Mouse (Mus musculus): ENCODE results near the gene Dclk1. TPM values are rescaled to one million over a fixed set of nuclear protein-coding genes. Genes with fewer than 3 reads are reported as not detected.

Gene Dclk1
- total RNA-seq, 2 experiments from 2014 or later: 9.2 to 11.1 TPM

DNA sequence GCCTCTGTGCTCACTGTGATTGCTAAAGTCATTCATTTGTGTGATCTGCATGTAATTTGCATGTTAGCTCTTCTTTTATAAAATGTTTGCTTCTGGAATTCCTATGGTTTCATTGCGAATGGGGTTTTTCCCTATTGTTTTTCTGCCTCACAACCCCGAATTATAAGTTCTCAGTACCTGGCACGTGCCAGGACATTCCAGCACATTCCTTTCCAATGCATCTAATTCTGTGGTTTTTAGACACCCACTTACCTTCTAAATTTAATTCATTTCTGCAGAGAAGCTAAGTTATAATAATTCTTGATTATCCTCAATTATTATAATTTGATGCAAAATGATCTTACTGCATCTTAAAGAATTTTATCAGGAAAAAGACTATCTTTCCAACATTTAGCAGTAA is 118.7 kb downstream of the Dclk1 start:
- DNase-seq: no peak
- intact Hi-C loops (cut with DNase I; ENCODE audit: low total_unique reads): no loop called here

DNA sequence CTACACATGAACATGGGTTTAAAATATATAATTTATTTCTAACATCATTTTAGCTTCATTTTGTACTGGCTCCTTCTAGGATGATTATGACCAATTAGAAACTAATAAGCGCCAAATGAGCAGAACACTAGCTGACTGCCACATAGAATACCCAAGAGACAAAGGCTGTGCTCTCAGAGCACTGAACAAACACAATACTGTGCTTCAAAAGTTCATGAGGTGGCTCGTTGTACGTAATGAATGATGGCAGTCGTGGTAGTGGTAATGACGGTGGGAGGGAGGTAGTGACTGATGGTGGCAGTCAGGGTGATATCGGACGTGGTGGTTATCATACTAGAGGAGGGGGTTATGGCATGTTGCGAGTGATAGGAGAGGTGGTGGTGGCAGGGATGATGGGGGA is 125.0 kb downstream of the Dclk1 start:
- DNase-seq: no peak
- intact Hi-C loops (cut with DNase I; ENCODE audit: low total_unique reads): no loop called here

DNA sequence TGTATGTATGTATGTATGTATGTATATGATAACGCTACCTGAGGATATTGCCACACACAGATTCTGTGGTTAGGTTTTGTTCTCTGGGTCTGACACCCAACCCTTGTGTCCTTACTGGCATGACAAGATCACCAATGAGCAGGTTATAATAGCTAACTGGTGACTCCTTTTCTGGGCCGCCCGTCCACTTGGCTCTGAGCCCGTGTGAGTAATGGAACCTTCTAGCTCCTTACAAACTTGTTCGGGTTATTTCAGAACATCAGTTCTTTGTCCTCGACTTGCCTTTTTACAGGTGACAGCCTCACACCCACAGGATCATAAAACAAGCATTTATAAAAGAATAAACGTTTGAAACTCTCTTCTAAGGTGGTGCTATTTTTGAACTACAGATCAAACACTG is 127.0 kb downstream of the Dclk1 start:
- intact Hi-C loops (cut with DNase I; ENCODE audit: low total_unique reads): no loop called here
- no peak for DNase-seq

DNA sequence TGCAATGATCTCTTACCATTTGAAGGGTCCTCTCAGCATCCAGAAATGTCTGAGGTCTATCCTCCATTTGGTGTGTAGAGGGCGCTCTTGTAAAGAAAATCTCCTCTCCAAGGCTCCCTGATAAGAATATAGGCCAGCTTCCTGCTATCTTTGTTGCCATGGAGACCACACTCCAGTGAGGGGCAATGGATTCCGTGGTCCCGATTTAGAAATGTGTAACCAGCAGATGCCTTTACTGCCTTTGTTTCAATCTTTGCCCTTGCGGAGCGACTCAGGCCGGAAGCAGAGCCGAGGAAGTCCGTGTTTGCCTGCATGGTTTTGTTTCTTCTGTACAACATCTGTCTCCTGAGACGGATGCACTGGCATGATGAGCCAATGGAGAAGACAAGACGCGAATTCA is 131.5 kb downstream of the Dclk1 start:
- no peak for DNase-seq
- intact Hi-C loops (cut with DNase I; ENCODE audit: low total_unique reads): no loop called here

DNA sequence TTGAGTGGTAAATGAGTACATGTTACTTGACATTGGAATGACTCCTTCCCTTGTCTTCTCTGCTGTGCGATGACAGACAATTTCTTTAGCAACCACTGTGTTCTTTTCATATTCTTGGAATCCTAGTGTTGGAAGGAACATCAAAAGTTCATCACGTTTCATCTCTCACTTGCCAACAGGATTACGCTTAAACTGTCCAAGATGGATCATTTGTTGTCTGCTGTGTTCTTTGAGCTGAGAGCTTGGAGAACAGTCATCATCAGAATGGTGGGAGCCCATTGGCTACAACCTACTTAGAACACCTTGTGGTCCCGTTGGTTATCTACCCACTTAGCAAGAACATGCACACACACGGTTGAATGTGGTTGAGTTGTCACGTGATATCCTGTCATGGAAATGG is 136.4 kb downstream of the Dclk1 start:
- intact Hi-C loops (cut with DNase I; ENCODE audit: low total_unique reads): no loop called here
- DNase-seq: no peak

DNA sequence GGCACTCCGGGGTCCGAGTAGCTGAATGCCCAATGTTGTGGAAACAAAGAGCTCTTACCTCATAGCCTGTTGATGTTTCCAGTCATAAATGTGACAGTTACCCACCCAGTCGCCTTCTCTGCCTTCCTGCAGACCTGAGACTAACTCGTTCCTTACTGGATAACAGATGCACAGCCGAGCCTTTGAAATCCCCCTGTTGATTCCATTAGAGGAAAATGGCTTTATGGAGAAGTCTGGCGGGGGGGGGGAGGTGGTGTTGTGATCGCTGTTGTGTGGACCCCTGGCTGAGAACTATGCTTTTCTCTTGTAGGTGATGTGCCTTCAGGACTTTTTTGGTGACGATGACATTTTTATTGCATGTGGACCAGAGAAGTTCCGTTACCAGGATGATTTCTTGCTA is 138.3 kb downstream of the Dclk1 start:
- no peak for DNase-seq
- intact Hi-C loops (cut with DNase I; ENCODE audit: low total_unique reads): no loop called here

DNA sequence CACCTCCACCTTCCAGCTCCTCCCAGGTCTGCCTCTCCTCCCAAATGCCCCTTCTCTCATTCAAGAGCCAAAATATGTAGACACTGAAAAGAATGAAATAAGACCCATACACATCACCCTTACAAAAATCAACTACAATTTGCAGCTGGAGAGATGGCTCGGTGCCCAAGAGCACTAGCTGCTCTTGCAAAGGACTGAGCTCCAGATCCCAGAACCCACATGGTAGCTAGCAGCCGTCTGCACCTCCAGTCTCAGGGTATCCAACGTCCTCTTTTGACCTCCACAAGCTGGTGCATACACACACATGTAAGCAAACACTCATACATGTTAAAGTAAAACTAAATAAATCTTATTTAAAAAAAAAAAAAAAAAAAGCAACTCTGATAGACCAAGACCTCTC is 150.4 kb downstream of the Dclk1 start:
- peak; percentile 38 for DNase-seq
- intact Hi-C loops (cut with DNase I; ENCODE audit: low total_unique reads): no loop called here

DNA sequence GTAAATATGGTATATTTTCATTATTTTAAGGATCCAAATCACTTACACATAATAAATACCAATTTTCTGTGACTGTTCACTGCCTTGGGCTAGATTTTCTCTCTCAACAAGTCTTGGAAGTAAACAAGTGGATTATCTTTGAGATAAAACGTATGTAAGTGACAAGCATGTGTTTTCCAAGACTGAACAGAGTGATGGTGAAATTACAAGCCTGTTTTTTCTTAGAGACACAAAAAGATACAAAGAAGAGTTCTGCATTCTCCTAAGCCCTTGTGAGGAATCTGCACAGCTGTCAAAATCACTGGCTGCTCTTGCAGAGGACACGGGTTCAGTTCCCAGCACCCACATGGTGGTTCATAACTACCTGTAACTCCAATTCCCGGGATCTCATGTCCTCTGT is 151.4 kb downstream of the Dclk1 start:
- intact Hi-C loops (cut with DNase I; ENCODE audit: low total_unique reads): no loop called here
- DNase-seq: no peak

DNA sequence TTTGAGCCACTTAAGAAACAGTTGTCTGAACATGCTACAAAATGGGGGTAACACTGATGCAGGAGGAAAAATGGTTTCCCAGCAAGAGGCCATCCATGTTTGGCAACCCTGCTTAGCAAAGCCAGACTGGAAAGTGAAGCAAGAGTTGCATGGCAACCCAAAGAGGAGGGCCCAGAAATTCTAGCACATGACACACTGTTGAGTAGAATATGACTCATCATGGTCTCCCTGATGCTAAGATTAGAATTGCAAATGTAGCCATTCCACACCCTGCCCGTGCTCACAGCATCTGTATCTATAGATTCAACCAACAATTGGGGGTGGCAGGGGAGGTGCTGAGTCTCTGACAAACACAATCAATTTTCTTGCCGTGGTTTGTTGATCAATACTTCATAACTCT is 154.6 kb downstream of the Dclk1 start:
- DNase-seq: no peak
- intact Hi-C loops (cut with DNase I; ENCODE audit: low total_unique reads): no loop called here

DNA sequence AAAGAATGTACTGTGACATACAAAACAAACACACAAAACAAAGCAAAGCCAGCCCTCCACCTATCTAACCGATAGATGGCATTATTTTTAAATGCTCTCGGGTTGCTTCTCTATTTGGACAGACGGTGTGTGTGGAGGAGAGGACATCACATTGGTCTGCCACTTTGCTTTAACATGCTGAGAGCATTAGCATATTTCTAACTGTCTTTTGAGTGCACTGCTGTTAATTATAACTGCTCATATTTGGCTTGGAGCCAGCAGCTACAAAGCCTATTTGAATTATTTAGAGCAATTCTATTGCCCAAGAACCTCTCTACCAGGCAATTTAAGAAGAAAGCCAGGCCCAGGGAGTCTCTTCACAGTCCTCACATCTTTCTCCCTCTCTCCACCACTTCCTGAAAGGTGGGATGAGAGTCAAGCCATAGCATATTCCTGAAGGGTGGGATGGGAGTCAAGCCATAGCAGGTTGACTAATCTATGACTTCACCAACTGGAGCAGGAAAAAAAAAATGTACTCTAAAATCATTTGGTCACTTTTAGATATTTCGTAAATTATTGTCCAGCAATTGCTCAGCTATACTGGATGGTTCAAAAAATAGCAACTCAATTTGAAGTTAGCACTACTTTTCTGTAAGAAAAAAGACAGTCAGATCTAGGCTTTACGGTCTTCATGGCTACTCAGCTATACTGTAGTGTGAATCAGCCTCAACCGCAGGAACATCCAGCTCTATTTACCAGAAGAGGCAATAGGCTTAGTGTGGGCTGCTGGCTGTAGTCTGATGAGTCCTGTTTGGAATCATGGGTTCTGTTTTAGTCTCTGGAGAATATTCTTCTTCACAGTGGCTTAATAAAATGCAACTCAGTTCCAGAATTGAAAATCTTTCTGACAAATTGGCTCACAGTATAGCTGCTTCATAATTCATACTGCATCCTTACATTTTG is 155.9 kb downstream of the Dclk1 start:
- intact Hi-C loops (cut with DNase I; ENCODE audit: low total_unique reads): no loop called here
- no peak for DNase-seq

DNA sequence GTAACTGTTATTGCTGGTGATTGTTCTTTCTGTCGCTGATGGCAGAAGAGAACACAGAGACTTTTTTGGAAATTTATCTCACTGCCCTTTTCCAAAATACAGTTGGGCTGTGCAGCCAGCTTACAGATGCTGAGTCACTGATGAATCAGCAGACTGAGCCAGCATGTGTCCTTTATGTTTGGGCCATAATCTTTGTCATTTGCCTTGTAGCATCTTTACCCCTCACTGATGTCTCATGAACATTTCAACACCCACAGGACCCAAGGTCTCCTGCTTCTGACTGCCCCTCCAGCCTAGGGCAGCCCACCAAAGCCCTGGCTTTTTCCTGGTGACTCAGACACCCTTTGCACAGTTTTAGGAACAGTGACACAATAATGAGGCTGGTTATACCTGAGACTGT is 159.1 kb downstream of the Dclk1 start:
- DNase-seq: no peak
- intact Hi-C loops (cut with DNase I; ENCODE audit: low total_unique reads): no loop called here

DNA sequence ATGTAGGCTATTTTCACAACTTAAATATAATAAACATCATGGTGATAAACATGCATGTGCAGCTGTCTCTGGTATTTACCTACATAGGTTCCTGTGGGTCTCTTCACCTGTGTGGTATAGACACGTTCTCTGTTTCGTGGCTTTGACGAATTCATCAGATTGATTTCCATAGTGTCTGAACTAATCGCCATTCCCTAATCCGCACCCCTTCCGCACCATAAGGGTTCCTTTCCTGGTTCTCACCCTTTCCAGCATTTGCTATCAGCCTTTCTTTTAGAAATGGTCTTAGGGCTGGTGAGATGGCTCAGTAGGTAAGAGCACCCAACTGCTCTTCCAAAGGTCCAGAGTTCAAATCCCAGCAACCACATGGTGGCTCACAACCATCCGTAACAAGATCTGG is 162.6 kb downstream of the Dclk1 start:
- no peak for DNase-seq
- intact Hi-C loops (cut with DNase I; ENCODE audit: low total_unique reads): no loop called here

DNA sequence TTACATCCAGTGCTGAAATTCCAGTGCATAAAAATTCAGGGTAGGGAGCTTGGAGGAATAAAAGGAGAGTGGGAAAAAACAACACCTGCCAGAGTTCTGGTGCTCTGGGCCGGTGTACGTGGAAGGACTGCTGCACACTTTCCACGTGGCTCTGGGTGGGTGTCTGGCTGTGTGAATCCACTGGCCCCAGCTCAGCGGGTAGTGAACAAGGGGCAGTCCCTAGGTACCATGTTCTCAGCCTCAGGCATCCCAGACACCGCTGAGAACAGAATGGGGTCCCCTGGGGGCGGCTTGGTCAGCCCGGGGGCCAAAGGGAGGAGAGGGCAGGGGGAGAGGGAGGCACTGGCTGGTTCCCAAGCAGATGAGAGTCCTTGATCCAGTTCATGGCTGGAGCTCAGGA is 164.5 kb downstream of the Dclk1 start:
- intact Hi-C loops (cut with DNase I; ENCODE audit: low total_unique reads): no loop called here
- no peak for DNase-seq

DNA sequence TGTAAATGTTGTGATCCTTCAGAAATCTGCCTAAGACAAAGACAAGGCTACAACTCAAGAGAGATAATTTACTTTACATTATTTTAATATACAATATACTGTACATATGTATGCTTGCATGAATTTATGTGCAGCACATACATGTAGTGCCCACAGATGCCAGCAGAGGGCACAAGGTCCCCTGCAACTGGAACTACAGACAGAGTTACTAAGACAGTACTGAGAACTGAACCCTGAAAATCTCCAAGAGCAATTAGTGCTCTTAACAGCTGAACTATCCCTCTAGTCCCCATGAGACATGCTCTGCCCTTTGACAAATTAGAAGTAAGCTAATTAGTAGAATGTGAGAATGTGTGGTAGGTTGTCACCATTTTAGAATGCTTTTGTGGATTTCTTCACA is 169.4 kb downstream of the Dclk1 start:
- intact Hi-C loops (cut with DNase I; ENCODE audit: low total_unique reads): no loop called here

DNA sequence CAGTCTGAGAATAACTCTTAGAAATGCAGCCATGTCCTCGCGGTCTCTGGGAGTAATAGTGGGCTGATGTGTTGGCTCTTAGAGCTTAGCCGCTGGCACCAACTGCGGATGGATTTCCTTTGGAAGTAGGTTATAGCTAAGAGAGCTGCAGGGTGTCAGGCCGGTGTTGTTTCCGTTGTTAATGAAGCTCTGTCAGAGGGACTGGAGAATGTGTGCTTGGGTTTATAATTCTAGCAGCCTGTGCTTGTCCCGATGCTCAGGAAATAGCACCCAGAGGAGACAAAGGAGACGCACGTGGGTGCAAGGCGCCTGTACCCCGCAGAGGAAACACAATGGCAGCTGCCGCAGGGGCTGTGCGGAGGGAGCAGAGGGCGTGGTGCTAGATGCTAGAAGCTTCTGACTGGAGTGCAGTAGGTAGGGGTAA is 173.4 kb downstream of the Dclk1 start:
- DNase-seq: no peak
- intact Hi-C loops (cut with DNase I; ENCODE audit: low total_unique reads): no loop called here

More for the DNA sequence above, 169.4 kb downstream of the Dclk1 start:
- no peak for DNase-seq

DNA sequence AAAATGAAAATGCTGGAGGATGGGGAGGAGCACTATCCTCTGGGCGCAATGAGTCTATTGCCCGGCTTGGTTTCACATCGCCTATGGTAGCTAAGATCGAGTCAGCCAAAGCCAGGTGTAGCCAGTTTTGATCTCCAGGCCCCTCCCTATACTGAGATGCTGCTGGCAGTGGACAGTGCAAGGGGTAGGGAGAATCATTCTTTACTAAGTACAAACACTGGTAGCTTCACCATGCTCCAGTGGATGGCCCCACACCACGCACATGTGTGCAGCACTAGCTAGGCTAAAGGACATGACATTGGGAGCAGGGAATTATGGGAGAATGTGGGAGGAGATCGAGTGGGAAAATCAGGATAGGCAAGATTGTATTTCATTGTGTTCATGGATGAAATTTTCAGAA is 176.7 kb downstream of the Dclk1 start:
- no peak for DNase-seq
- intact Hi-C loops (cut with DNase I; ENCODE audit: low total_unique reads): no loop called here

DNA sequence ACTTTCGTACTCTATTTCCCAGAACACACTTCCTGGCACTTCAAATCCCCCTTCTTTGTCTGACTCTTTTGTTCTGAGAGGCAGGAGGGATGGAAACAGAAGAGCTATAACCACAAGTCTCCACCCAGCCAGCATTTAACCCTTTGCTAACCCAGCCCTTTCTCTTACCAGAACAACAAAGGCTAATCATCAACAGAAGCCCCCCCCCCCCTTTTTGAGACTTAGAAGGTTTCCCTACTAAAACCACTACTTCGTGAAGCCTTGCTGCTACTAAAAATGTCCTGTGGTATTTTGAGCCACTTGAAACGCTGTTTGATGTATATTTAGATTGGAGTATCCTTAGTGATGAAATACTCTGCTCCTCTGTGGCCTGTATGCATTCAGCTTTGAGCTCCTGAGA is 177.2 kb downstream of the Dclk1 start:
- DNase-seq: no peak
- intact Hi-C loops (cut with DNase I; ENCODE audit: low total_unique reads): no loop called here

DNA sequence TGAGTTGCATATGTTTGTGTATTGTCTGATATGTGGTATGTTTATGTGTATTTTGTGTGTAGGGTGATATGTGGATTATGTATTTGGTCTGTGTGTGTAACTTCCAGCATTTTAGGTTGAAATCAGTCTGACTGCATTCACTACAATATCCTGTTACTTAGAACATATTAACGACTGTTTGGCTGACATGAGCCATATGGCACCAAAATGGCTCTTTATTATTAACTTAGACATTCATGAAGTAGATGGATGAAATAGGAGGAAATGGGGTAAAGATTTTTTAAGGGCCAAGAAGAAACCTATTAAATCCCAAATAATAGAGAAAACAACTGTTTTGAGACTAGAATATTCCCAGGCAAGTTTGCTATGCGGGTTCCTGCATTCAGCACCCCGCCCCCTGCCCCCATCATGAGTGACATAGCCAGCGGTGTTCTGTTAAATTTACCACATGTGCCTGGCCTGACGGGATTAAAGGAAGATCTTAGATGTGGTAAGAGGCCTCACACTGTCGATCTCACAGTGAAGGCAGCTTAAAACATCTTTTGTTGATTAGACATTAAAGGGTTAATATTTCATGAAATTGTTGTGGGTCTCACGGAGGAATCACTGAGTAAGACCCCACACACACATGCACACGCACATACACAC is 178.4 kb downstream of the Dclk1 start:
- no peak for DNase-seq
- intact Hi-C loops (cut with DNase I; ENCODE audit: low total_unique reads): no loop called here

DNA sequence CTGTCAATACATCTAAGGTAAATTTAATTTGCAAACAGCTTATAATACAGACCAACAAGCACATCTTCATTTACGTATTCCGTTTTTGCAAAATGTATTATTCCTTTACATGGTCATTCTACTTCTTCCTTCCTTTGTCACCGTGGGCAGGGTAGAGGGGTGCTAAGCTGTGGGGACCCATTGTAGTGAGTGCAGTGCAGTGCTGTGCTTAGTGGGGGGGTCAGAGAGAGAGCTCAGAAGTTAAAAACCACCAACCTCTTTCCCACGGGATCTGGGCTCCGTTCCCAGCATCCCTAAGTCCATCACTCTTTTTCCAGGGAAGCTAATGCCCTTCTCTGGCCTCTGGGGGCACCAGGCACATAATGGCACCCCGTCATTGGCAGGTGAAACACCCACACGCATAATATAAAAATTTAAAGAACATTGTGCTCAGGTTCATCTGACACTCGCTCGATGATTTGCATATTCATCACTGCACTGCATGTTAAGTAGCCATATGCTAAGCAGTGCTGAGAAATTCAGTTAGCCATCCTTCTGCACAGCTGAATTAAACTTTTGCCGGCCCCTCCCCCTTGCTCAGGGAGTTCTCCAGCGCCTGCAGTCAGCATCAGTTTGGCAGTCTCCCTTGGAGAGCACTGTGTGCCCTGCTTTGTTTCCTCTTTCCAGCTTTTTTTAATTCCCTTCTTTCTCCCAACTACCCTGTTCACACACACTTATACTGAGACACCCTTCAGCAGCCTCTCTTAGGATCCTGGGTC is 181.7 kb downstream of the Dclk1 start:
- intact Hi-C loops (cut with DNase I; ENCODE audit: low total_unique reads): no loop called here
- DNase-seq: peak; percentile 34

DNA sequence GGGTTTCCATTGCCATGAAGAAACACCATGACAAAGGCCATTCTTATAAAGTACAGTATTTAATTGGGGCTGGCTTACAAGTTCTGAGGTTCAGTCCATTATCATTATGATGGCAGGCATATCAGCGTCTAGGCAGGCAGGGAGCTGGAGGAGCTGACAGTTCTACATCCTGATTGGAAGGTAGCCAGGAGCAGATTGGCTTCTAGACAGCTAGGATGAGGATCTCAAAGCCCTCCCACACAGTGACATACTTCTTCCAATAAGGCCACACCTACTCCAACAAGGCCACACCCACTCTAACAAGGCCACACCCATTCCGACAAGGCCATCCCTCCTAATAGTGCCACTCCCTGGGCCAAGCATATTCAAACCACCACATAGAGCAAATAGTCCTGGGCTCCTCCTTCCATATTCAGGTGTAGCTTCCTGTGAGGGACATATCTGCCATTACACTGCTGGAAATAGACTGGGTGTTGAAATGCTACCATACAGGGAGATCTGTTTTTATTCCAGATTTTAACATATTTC is 187.9 kb downstream of the Dclk1 start:
- intact Hi-C loops (cut with DNase I; ENCODE audit: low total_unique reads): no loop called here

More for the DNA sequence above, 187.9 kb downstream of the Dclk1 start:
- DNase-seq: no peak

Measured in gastrocnemius, postnatal 14 days (tissue).